Mouse (Mus musculus) thymus, adult 2 months (tissue): ENCODE results near the gene Zc3h6.

Experiments used
- CTCF ChIP-seq: fragments of 200-500 bp; IDR thresholded peaks from 2 replicates; pipeline ENCODE4 v1.5.1; 2012; ENCODE audit warnings: mild to moderate bottlenecking, control low read depth, low read length, moderate library complexity, borderline replicate concordance; ENCODE audit not compliant: control insufficient read depth, poor library complexity, insufficient read depth; ENCODE audit errors: extremely low read depth
- POLR2A ChIP-seq: fragments of 200-500 bp; IDR thresholded peaks from 2 replicates; pipeline ENCODE4 v1.6.1; 2012; ENCODE audit warnings: mild to moderate bottlenecking, low read length, control low read depth, moderate library complexity; ENCODE audit not compliant: control insufficient read depth, poor library complexity, insufficient read depth; ENCODE audit errors: extremely low read depth

DNA sequence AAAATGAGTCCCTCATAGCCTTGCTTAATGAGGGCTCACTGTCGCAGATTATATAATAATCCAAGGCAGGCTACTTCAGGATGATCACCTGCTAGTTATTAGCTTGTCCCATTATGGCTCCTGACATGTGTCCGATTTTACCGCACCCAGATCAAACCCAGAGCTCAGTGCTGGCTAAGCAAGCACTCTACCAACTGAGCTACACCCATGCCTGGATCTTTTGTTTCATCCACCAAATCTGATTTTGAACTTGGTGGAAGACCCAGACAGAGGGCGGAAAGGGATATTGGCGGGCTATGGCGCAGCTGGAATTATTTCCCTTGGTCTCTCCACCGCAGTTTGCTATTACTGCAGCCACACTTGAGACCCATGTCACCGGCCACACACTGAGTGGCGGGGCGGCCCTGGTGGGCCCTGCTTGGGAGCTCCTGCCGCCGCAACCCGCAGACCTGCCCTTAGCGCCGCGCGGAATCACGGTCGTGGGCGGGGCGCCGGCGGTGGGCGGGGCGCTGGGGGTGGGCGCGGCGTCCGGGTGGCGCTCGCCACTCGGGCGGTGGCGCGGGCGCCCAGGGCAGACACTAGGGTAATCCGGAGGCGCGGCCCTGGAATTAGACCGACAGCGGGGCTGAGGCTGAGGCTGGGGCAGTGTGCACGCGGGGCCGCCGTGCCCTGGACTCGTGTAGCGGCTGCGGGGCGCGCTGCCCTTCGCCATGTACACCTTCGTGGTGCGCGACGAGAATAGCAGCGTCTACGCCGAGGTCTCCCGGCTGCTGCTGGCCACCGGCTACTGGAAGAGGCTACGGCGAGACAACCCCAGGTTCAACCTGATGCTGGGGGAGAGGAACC is 98.5 kb downstream of the Zc3h6 start, which contains the start of gene Ttl:
- TF ChIP-seq POLR2A (peak; percentile 56), CTCF (no peak)
